Comparison of ENCODE assay signal across 12 mouse cellular contexts in the genomic region with DNA sequence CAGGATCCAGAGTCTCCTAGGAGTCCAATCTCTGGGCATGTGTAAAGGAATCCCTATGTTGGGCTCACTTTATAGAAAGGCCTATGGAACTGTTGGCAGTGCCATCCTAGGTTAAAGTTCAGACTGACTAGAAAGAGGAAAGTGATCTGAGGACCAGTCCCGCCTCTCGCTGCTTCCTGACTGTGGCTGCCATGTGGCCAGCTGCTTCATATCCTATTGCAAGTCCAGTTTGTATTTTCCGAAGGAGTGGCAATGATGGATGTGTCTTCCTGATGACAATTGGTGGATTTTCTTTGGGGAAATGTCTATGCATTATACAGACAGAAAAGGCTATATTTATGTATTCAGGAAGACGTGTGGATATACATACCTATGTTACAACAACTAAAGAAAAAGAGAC.
"Had no signal": no experiment of that assay in that cellular context is flagged by ENCODE, and none has a peak within 500 bp of the region (broad histone marks: within the 10 kb centered on the region; RNA-seq: fewer than 3 reads in every experiment).

No protein-coding gene starts in this region.

- H3K4me1 ChIP-seq: liver, embryonic 15.5 days; megakaryocyte, embryonic 14.5 days; midbrain, embryonic 15.5 days; neural tube, embryonic 12.5 days had no signal

- H3K27ac ChIP-seq: limb, embryonic 12.5 days; liver, embryonic 15.5 days; macrophage; midbrain, embryonic 15.5 days; neural tube, embryonic 12.5 days; stomach, postnatal 0 days had no signal

- H3K9ac ChIP-seq: limb, embryonic 12.5 days; liver, embryonic 15.5 days; midbrain, embryonic 15.5 days; neural tube, embryonic 12.5 days had no signal

- H3K9me3 ChIP-seq: limb, embryonic 12.5 days; midbrain, embryonic 15.5 days; neural tube, embryonic 12.5 days had no signal

- H3K27me3 ChIP-seq: limb, embryonic 12.5 days; liver, embryonic 15.5 days; megakaryocyte, embryonic 14.5 days; midbrain, embryonic 15.5 days; neural tube, embryonic 12.5 days had no signal

- ATAC-seq: midbrain, embryonic 15.5 days had no signal

- H3K4me3 ChIP-seq: limb, embryonic 12.5 days; liver, embryonic 15.5 days; megakaryocyte, embryonic 14.5 days; midbrain, embryonic 15.5 days; neural tube, embryonic 12.5 days had no signal

- DNase-seq: kidney, adult 2 months; kidney, postnatal 25 days; liver; thymus, postnatal 4 days had no signal

- H3K36me3 ChIP-seq: limb, embryonic 12.5 days; liver, embryonic 15.5 days; midbrain, embryonic 15.5 days; neural tube, embryonic 12.5 days had no signal

- H3K4me2 ChIP-seq: limb, embryonic 12.5 days; liver, embryonic 15.5 days; midbrain, embryonic 11.5 days; midbrain, embryonic 15.5 days; neural tube, embryonic 12.5 days had no signal
